Mouse (Mus musculus) gastrocnemius, postnatal 4 days (tissue): ENCODE results near the gene Sspn. TPM values are rescaled to one million over a fixed set of nuclear protein-coding genes. Genes with fewer than 3 reads are reported as not detected.

Experiments
- DNase-seq, 2 experiments: peaks; one replicate each; pipeline ENCODE4 v3.0.0; 2021 to 2022; ENCODE audit warnings: low spot score in 2 of 2, mixed read lengths in 2 of 2
- total RNA-seq, 2 experiments: library from RNA; stranded (reverse); gene quantifications; 2 replicates each; pipeline ENCODE4 v1.2.3; 2021

Sspn gene
- total RNA-seq, 2 experiments from 2014 or later, result 97.9 to 113 TPM

DNA sequence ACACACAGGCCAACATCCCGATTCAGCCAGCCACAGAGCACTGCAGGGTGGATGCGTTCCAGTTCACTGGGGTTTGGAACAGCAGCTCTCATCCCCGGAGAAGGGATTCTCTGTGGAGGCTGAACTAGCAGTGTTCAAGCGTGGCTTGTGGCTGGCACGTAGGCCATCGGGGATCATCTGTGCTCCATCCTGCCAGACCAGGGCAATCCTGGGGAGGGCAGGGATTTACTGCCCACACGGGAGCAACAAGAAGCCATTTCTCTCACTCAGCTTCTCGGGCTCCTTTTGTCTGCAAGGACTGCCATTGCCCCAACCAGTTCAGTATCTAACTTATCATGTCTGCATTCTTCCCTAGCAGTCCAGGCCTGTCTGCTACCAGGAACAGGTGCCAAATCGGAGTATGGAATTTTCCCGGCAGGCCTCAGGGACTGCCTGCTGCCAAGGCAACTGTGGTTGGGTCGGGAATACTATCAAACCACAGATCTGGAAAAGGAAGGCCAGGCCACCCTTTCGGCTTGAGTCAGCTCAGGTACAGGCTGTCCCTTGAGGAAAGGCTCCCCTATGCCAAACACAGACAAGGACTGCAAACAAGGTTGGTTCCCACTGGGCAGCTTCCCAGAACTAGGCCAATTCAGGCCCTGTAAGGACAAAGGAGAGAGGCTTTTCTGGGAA is 78.8 kb downstream of the Sspn start:
- peak; percentile 30 to 58 for DNase-seq

DNA sequence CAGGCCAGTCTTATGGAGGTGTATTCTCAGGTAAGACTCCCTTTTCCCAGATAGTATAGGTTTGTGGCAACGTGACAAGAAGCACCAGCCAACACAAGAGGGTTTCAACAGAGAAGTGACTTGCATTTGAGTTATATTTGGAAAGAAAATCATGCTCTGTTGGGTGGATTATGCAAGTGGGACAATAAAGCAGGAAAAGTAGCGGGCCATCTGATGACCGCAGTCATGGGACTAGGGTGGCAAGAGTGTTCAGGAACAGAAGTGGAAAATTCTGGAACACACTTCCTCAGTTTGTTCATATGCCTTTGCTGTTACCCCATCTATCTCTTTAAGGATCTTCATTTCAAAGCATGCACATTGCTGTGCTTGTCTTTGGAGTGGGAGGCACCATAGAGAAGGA is 82.9 kb downstream of the Sspn start:
- DNase-seq, result no peak

Other genes starting within 250 kb of the Sspn start
- gene Rassf8, start 184.9 kb upstream of the Sspn start, total RNA-seq, result 10 to 100 TPM; 55.0 to 55.6 TPM
- gene Bhlhe41, start 66.1 kb upstream of the Sspn start, total RNA-seq, result 10 to 100 TPM in 1 of 2 experiments, 1 to 10 TPM in 1; 9.8 to 15.6 TPM